Mouse (Mus musculus) layer of hippocampus, adult 11-12 months (tissue): Measurements from ENCODE around the gene Olfr1480.

Experiments used
- DNase-seq: peaks from one replicate; pipeline ENCODE4 v3.0.0; 2022; ENCODE audit warnings: low spot score

Olfr1480 gene

DNA sequence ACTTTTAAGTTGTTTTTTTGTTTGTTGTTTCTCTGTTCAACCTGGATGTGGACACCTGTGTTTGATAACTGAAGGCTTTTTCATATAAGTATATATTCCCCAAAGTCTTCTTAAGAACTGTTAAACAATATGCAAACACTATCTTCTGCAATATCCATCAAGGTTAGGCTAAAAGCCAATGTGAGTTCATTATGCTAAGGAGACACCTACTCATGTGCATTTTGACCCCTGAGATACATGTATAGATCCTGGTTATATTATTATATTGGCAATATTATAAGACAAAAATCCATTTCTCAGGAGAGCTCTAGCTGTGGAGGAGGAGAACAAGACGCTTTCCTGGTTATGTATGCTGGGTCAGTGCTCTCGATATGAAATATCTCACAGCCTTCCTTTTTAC, at the start of gene Olfr1480:
Olfr1480 (plus strand) TSS at position 301 of the 400 bp plus-strand sequence.
- no peak for DNase-seq

GRCm38 (mm10) chr19:13480096-13480495, 47.6 kb upstream of the Olfr1480 start, which contains the start of gene Olfr1475:
Gene Olfr1475 (minus strand): TSS chr19:13480196.
- no peak for DNase-seq

GRCm38 (mm10) chr19:13500246-13500645, 27.5 kb upstream of the Olfr1480 start, which contains the start of gene Olfr1477:
Gene Olfr1477 (plus strand): TSS chr19:13500546.
- DNase-seq, result no peak
